Mouse (Mus musculus) C2C12 (cell line): Measurements from ENCODE around the gene Pex5.

Experiments used
- CTCF ChIP-seq: IDR thresholded peaks from one replicate; pipeline ENCODE4 v1.5.1; 2011; ENCODE audit not compliant: control insufficient read depth, insufficient read depth, insufficient read length
- MAX ChIP-seq: IDR thresholded peaks from one replicate; pipeline ENCODE4 v1.6.1; 2011; ENCODE audit warnings: mild to moderate bottlenecking, control low read depth

DNA sequence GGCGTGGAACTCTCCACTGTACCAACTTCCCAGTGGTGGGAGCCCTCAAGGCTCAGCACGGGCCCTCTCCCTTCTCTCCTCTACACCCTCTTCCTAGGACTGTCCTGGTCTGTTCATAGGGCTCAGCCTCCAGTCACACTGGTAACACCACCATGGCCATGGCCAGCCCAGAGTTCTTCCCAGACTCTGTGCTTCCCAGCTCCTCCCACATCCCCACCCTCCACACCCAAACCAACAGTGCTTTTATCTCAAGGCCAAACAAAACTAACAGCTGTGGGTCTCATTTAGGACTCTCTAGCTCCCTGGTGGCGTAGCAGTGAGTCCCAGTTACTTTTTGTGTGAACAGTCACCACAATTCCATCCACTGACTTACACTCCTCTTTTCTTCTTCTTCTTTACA, 37.1 kb upstream of the Pex5 start:
- TF ChIP-seq CTCF: no peak
- TF ChIP-seq MAX: no peak
